Mouse (Mus musculus) testis, postnatal 14 days (tissue): ENCODE measurements around the gene Rps19bp1.

Experiments used
- DNase-seq: peaks from one replicate; pipeline ENCODE4 v3.0.0; 2021; ENCODE audit warnings: low spot score

Gene Rps19bp1

GRCm38 (mm10) chr15:80219211-80219610, 44.9 kb downstream of the Rps19bp1 start:
- DNase-seq, result no peak

GRCm38 (mm10) chr15:80217476-80217875, 46.6 kb downstream of the Rps19bp1 start:
- no peak for DNase-seq

GRCm38 (mm10) chr15:80216480-80216820, 47.7 kb downstream of the Rps19bp1 start:
- DNase-seq, result no peak

- DNase-seq, result no peak
Observed at GRCm38 (mm10) chr15:80215716-80216479, 48.2 kb downstream of the Rps19bp1 start.

- DNase-seq, result no peak
Observed at GRCm38 (mm10) chr15:80213688-80214087, 50.4 kb downstream of the Rps19bp1 start.
